Mouse (Mus musculus) left cerebral cortex, adult 6 months (tissue): Measurements from ENCODE around the gene 1700123K08Rik. TPM values are rescaled to one million over a fixed set of nuclear protein-coding genes. Genes with fewer than 3 reads are reported as not detected.

Source experiments
- long read RNA-seq, 2 experiments: library from polyadenylated mRNA; unstranded; transcript quantifications; one replicate each; pipeline ENCODE4 v2.0.0; 2019 to 2020
- polyA plus RNA-seq: library from polyadenylated mRNA; unstranded; fragments of <200 nt; fragmentation: Nextera tagmentation; gene quantifications from 2 replicates; pipeline ENCODE4 v1.2.3, GENCODE M21; 2021

1700123K08Rik gene
- polyA plus RNA-seq = not detected in 2 replicates
- long read RNA-seq, experiment 1 = 0 reads
- long read RNA-seq, experiment 2 = 0 reads

GRCm38 (mm10) chr5:138564612-138565011 is at the start of gene 1700123K08Rik:
1700123K08Rik (minus strand) TSS chr5:138564712.

Other genes starting within 250 kb of the 1700123K08Rik start
- gene Pvrig, start 222.8 kb downstream of the 1700123K08Rik start, polyA plus RNA-seq = 0.18 and 0.30 TPM in 2 replicates
- 10.1 and 10.2 TPM in 2 replicates for gene Zfp157, start 123.2 kb downstream of the 1700123K08Rik start, polyA plus RNA-seq
- gene Zfp68, start 55.0 kb upstream of the 1700123K08Rik start, polyA plus RNA-seq = 22.0 and 28.9 TPM in 2 replicates
- 8.0 and 8.7 TPM in 2 replicates for gene A430033K04Rik, start 58.1 kb upstream of the 1700123K08Rik start, polyA plus RNA-seq
- 15.5 and 16.8 TPM in 2 replicates for gene Fam20c, start 189.8 kb upstream of the 1700123K08Rik start, polyA plus RNA-seq